Mouse (Mus musculus): ENCODE measurements around the gene Slc17a8.
"Not testable (repeated sequence)": the region's sequence is repeated elsewhere in the genome, so short reads cannot be mapped to it uniquely, and the experiment has no call there.

Slc17a8 gene

DNA sequence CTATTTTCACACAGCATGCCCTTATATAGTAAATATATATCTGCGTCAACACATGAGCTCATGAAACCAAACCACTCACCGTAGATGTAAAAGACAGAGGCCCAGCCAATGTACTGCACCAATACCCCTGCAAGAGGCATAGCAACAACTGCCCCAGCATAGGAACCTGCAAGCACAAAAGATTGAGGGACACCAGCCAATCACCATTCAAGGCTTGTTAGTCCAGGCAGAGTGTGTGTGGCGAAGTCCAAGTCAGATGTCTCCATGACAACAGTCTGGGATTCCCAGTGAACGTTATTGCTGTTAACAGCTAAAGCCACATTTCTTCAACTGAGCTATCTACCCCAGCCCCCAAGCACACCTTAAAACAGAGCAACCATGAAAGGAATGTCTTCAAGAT lies 28.3 kb downstream of the Slc17a8 start:
- DNase-seq (ENCODE audit: extremely low read depth, insufficient read length, low spot score) = no peak

DNA sequence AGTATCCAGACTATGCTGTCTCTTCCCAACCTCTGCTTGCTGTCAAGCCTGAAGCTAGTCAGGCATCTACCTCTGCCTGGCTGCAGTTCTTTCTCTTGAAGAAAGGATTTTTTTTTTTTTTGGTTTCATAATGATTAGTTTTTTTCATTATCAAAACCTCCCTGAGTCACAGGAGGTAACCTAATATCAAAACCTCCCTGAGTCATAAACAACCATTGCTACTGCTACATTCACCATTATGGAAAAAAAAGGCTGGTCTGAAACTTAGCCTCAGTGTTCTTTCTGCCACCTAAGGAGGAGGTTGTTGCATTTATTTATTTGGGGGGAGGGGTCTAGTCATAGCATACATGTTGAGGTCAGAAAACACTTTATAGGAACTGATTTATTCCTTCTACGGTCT lies 31.2 kb downstream of the Slc17a8 start:
- DNase-seq (ENCODE audit: extremely low read depth, insufficient read length, low spot score) = no peak

DNA sequence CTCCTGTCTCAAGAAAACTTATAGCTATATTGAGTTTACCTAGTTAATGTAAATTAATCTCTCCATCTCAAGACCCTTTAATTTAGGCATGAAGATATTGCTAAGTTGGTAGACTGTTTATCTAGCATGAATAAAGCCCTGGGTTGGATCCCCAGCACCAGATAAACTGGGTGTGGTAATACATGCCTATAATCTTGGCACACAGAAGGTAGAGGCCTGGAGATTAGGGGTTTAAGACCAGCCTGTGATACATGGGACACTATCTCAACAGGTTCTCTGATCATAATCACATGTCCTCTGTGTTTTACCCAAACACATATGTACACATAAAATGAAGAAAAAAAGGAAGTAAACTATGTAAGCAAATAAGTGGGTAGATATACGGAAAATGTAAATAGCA lies 32.3 kb downstream of the Slc17a8 start:
- DNase-seq (ENCODE audit: extremely low read depth, insufficient read length, low spot score) = no peak

DNA sequence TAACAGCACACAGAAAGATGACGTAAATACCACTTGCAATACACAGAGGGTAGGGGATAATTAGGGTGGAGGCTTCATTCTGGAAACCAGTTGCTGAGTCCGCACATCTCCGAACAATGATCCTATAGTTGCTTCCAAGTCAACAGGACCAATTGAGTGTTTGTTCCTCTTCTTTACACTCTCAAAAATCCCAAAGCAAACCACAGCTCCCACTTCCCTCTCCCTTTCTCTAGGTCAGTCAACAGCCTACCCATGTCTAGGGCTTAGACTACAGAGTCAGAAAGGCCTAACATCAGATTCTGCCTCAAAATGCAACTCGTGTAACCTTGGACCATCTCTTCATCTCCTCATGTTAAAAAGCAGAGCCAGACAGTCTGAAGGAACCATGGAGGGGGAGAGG lies 36.3 kb downstream of the Slc17a8 start:
- no peak for DNase-seq (ENCODE audit: extremely low read depth, insufficient read length, low spot score)

DNA sequence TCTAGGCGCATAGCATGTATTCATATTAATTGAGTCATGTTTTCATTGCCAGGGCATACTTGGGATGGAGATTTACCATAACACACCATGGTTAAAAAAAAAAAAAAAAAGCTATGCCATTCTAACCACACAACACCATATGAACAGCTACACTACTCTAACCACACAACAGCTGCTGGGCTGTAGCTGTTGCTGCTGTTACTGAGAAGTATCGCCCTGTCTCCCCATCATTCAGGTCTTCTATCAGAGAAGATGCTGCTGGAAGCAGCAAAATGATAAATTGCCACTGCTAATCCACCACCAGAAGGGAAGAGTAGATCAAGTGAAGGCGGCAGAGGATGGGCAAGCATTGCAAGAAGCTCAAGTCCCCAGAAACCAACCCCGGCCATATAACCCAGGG lies 42.3 kb downstream of the Slc17a8 start:
- no peak for DNase-seq (ENCODE audit: extremely low read depth, insufficient read length, low spot score)

DNA sequence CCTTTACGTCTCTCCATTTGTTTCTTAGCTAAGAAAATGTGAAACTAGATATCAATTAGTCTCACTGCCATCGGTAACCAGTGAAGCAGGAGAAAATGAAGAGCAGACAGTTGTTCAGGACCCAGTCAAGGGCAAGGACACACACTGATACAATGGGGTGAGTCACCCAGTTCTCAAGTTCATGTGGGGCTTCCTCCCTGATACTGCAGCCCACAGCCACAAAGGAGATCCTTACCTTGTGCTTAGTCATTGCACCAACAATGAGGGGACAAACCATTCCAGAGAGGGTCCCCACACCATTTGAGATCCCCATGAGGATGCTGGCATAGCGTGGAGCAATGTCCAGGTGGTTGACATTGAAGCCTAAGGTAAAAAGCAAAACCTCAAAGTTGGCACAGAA lies 43.4 kb downstream of the Slc17a8 start:
- no peak for DNase-seq (ENCODE audit: extremely low read depth, insufficient read length, low spot score)

DNA sequence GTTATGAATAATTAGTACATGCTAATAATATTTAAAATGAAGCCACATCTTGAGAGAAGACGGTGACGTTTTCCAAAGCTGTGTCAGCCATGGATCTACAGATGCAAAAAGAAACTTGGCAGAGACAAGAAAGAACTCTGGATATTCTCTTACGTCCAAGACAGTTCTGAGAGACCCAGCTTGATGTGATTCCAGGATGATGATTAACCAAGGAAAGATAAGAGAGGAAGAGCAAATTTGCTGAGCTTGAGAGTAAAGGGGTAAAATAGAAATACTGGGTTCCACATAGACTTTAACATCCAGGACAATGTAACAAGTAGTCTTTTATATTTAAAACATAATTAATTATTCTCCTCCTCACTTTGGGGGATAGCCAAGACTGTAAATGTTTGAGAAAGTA lies 47.6 kb downstream of the Slc17a8 start:
- no peak for DNase-seq (ENCODE audit: extremely low read depth, insufficient read length, low spot score)

DNA sequence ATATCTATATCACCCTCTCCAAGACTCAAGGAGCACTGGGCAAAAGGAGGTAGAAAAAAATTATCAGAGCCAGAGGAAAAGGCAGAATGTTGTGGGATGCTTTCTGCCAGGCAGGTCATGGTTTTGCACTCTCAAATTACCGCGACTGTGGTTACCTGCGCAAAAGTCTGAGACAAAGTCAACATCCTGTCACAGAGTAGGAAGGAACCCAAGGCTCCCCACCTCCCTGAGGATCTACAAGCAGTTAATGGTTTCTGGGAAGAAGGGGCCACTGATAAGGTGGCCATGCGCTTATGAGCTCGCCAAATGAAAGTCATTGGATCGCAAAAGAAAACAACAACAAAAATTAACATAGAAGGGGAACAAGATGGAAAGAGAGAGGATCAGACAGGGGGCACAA lies 48.1 kb downstream of the Slc17a8 start:
- no peak for DNase-seq (ENCODE audit: extremely low read depth, insufficient read length, low spot score)

DNA sequence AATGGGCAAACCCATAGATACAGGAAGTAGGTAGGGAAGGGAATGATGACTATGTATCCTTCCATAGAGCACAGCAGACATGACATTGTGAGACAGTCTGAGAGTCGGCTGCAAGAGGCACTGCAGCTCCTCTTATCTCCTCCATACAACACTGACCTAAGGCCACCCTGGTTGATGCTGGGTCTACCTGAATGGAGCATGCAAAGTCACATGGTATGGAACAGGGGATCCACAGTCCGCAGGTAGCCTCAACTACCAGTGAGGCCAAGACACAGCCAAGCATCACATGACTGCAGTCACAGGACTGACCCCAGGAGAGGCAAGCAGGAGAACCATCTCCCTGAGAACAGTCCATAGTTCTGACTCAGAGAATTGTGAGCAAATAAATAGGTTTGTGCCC lies 53.7 kb downstream of the Slc17a8 start:
- no peak for DNase-seq (ENCODE audit: extremely low read depth, insufficient read length, low spot score)

DNA sequence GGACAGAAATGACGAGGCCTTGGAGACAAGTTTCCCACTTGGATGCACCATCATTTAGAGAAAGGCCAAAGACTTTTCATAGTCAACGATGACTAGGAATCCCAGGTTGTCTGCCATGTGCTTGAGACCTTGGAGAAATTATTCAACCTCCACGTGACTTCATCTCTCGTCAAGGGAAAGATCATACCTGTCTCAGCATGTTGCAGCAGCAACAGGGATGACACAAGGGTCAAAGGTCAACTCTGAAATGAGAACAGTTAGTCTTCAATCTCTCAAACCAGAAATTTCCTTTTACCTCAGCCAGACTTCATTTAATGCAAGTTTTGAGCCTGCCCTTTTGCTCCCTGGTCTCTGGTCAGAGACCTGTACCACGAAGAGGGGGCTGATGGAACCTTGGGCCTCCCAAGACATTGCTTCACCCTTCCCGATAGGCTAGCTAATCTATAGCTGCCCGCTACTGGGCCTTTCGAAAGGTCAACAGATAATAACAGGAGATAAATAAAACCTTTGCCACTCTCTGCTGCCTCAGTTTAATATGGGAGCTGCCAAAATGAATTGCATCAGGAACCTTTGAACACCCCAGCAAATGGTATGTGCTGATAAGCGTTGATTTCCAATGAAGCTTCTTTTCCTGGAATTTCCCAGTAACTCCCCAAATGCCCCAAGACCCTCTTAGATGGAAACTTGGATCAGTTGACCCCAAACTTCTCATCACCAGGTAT lies 55.6 kb downstream of the Slc17a8 start:
- no peak for DNase-seq (ENCODE audit: extremely low read depth, insufficient read length, low spot score)

DNA sequence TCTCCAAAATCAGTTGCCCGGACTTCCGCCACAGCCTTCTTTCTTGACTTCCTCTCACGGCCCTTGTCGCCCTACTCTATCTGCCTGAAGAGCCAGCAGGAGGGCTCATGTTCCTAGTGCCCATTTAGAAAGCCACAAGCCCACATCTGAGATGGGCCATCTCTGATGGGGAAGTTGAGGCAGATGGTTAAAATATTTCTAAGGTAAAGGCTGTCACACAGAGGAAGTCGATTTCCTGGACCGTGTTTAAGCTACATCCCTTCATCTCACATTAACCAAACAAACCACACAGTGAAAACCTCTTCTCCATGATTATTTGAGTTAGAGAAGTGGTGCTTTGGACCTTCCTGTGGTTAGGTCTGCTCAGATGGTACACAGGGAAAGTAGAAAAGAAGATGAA lies 58.9 kb downstream of the Slc17a8 start:
- DNase-seq (ENCODE audit: extremely low read depth, insufficient read length, low spot score) = no peak

DNA sequence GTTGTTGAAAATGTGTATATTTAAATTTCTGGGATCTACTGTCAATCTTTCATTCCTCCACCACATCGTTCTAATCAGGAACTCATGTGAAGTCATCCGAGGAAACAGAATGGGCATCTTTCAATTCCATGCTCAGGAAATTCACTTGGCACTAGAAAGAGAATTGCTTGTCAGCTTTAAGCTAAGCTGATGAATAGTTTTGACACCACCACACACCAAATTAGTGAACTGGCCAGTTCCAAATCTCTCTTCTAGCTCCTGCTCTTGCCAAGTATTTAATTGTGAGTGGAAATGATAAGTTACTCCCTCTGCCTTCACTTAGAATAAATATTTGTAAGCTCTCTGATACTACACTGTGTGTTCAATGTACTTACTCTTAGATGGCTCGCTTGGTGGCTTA lies 61.7 kb downstream of the Slc17a8 start:
- no peak for DNase-seq (ENCODE audit: extremely low read depth, insufficient read length, low spot score)

DNA sequence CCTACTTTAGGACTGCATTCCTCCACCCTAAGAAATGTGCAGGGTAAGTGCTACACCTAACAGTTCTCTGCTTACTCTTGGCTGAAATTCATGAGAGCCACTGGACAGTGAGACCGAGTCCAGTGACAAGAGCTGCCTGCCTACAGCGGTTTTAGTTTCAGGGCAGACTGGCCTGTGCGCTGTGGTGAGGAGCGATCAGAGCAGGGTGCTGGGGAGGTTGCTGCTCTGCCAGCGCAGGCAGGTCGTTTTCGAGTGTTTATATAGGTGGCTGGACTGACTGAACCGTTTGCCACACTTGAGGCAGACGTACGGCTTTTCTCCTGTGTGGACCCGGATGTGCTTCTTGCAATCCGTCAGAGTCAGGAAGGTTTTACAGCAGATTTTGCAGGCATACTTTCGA lies 66.2 kb downstream of the Slc17a8 start:
- not testable (repeated sequence) for DNase-seq (ENCODE audit: extremely low read depth, insufficient read length, low spot score)

DNA sequence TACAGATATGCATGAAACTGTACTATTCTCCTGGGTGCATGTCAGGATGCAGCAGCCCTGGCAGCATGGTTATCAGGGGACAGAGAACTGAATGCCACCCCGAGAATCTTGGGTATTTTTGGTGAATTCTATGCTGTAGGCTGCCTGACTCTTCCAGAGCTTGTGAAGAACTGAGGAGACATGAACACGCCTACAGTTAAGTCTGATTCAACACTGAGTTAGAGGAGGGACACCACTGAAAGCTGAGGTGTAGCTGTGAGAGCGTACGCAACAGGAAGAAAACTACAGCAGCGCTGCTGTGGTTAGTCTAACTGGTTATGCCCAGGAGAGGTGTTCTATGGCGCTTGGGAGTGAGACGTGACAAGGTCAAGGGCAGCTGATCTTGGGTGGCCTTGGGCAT lies 67.2 kb downstream of the Slc17a8 start:
- not testable (repeated sequence) for DNase-seq (ENCODE audit: extremely low read depth, insufficient read length, low spot score)

DNA sequence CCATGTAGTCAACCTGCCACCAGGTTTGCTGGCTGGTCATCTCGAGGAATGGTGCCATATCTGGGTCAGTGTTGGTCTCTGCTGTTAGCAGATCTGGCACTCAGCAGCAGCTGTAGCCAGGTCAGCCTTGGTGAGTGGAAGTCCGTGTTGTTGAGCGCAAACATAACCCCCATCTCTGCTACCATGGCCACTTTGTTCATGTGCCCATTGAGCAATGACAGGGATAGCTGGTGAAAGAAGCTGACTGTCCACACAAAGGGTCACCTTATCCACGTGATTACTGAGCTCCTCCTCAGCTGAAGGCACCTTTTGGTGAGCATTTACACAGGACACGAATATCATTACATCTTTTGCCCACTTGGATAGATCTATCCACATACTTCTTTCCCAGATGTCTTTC lies 68.0 kb downstream of the Slc17a8 start:
- DNase-seq (ENCODE audit: extremely low read depth, insufficient read length, low spot score) = no peak

DNA sequence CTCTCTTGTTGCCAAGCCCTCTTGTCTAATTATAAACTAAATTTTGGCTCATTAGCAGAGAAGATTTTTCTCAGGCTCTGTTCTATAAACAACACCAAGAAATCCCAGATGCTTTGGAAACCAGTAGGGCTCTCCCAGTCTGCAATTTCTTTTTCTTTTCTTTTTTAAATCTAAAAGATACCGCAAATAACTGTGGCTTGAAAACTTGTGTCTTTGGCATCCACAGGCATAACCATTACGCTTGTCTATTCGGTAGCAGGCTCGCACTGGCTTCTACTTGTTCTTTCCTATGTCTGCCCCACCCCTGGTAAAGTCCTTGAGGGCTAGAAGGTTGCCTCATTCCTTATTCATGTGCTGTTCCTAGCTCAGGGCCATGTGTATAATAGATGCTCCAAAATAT lies 69.4 kb downstream of the Slc17a8 start:
- DNase-seq (ENCODE audit: extremely low read depth, insufficient read length, low spot score) = no peak

DNA sequence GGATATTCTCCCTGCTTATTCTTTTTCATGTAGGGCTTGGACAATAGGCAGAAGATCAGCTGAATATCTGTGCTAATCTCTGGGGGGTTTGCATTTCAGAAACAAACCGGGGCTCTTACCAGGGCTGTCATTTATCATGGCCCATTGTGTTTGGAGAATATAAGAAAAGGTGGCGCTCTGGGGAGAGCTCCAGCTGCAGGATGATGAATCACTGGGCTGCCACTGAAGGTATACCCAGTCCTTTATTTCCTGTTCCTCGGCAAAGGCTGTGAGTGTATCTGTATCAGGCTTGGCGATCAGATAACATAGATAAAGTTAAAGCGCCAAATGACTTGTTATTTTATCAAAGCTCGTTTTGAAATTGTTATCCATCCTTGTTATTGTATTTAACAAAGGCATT lies 73.0 kb downstream of the Slc17a8 start:
- no peak for DNase-seq (ENCODE audit: extremely low read depth, insufficient read length, low spot score)

DNA sequence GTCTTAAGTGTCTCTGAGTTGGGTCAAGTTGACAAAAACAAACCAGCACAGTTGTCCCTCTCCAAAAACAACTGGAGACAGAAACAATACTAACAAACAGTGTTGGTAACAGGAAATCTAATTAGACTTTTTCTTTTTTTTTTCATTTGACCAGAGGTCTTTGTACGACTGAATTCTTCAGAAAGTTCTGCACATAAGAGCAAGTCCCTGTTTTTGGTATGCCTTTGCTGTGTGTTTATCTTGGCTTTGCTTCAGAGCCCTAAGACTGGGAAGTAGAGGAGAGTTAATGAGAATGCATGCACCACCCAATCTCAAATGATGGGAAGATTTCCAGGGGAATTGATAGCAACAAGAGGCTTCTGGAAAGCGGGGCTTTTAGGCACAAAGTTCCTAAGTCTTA lies 74.1 kb downstream of the Slc17a8 start:
- DNase-seq (ENCODE audit: extremely low read depth, insufficient read length, low spot score) = no peak

DNA sequence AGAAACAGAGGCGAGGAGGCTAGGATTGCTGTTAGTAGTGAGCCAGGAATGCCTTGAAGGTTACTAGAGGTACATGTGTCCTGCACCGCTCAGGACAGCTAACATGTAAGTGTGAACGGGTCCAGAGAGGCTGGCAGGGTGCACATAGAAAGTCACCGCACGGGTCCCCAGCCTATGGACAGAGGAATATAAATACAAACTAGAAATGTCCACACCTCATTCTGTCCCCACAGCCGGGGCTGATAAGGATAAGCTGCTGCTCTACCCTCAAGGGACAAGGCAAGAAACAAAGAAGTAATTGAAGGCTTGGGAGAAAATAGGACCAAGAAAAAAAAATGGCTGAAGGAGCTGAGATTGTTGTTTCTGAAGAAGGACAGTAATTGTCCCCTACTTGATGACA lies 77.2 kb downstream of the Slc17a8 start:
- no peak for DNase-seq (ENCODE audit: extremely low read depth, insufficient read length, low spot score)

DNA sequence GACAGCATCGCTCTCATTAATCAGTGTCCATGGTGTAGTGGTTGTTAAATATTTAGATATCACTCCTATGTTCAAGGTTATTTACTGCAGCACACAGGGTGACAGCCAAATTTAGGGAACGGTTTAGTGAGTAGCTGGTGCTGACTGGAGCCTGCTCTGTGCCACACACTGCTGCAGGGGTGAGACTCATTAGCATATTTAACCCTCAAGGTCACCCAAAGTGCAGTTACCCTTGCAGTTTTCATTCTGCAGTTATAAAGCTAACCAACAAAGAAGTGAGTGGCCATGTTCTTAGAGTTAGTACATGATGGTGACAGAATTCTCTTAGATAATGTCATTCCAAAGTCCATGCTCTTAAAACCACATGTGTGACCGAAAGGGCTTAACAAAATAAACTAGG lies 78.7 kb downstream of the Slc17a8 start:
- DNase-seq (ENCODE audit: extremely low read depth, insufficient read length, low spot score) = no peak

DNA sequence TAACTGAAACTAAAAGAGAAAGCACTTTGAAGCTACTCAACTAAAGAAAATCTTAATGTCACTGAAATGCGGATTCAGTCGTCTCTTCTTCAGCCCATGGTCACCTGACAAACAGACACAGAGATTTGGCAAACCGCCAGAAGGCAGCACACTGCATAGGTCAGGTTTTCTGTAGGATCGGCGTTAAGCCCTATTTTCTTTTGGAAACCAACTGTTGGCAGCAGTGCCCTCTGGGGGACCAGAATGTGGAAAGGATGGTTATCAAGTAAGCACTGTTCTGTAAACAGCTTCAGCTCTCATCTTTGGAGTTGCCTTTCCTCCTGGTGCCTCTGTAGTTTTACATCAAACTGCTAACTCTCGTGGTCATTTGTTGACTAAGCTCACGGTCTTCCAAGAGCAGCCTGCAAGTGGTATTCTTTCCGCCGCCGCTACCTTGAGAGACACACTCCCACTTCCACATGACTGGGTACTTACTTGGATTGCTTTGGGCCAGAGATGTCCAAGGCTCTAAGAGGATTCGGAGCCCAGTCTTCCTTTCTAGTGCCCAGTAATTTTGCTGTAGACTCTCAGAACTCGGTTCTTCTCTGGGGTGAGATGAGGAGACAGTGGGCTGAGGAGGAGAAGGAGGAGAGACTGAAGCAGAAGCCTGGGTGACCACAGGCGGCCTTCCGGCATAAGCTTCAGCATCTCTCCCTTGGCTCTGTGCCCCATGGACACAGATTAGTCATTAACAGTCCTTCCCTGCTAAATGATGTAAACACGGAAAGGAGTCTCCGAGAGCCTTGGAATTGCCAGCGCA lies 87.9 kb downstream of the Slc17a8 start, which contains the start of gene Nr1h4:
TSS of gene Nr1h4 (minus strand) at position 657 of the 799 bp plus-strand sequence.
- peak; percentile 74 for DNase-seq (ENCODE audit: extremely low read depth, insufficient read length, low spot score)

DNA sequence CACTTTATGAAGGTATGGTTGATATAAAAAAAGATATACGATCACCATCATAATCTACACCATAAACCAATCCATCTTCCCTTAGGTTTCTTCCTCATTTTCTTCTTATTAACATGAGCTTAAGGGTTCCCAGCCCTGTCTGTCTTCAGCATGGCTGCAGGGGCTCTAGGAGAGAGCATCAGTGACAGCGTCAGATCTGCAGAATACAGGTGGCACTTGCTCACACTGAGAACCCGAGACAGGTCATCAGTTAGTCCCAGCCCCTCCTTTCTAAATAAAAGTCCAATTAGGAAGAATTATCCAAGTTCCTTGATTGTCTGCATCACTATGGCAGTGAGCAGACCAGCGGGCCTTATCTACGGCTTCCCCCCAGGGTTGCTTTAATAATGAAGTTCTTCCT lies 88.6 kb downstream of the Slc17a8 start:
- DNase-seq (ENCODE audit: extremely low read depth, insufficient read length, low spot score) = peak; percentile 21

Data from 3134 (cell line).